Mouse (Mus musculus): ENCODE data around the gene Tmcc1.

Tmcc1 gene

GRCm38 (mm10) chr6:116014111-116014510, 179.2 kb downstream of the Tmcc1 start:
- no peak for DNase-seq (ENCODE audit: low read depth)

DNA sequence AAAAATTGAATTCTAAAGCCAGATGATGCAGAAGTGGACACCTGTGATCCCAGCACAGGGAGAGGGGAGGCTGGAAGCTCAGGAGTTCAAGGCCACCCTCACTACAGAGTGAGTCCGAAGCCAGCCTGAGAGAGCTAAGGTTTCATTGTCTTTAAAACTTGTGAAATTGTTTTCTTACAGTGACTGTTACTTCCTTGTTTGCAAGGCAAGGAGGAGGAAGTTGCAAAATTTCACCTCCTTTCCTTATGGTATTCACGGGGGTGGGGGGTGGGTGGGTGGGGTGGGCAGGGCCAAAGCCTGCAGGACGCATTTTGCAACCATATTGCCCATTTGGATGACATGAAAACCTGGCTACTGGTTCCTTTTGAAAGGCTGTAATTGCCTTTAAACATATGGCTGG, 179.6 kb downstream of the Tmcc1 start:
- DNase-seq (ENCODE audit: low read depth), result no peak

DNA sequence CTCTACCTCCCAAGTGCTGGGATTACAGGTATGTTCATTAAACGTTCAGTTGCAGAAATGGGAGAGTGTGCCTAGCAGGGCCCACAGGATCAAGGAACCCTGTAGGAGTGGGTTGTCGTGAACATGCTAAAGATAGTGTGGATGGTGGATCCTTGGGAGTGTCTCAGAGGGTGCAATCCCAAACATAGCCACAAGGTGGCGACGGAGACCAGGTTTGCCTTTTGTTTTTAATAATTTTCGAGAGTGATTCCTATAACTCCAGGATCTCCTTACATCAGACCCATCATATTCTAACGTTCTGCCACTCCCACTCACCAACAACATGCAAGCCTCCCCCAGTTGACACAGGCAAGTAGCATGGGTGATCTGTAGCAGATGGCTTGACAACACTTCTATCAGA, 182.7 kb downstream of the Tmcc1 start:
- peak; percentile 86 for DNase-seq (ENCODE audit: low read depth)

DNA sequence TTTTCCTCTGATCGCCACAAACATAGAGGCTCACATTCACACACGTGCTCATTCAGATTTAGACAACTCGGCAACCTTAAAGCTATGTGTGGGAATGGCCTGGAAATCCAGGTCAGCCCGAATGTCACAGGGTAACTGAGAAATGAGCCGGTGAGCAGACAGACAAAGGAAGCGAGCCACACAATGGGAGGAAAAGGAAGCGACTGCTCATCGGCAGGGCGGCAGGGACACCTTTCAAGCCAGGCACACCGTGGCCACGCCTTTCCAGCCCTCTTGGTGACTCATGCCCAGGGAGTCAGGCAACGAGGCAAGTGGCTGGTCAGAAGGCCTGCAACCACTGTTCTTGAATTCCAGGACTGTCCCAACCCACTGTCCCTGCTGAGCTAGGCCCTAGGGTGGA, 183.9 kb downstream of the Tmcc1 start:
- DNase-seq (ENCODE audit: low read depth), result no peak

GRCm38 (mm10) chr6:116007561-116008173, 185.6 kb downstream of the Tmcc1 start:
- peak; percentile 78 for DNase-seq (ENCODE audit: low read depth)

GRCm38 (mm10) chr6:116006731-116007130, 186.6 kb downstream of the Tmcc1 start:
- DNase-seq (ENCODE audit: low read depth), result no peak

- DNase-seq (ENCODE audit: low read depth), result no peak
Observed at GRCm38 (mm10) chr6:116005959-116006288, 187.4 kb downstream of the Tmcc1 start.

GRCm38 (mm10) chr6:116005275-116005958, 187.9 kb downstream of the Tmcc1 start:
- DNase-seq (ENCODE audit: low read depth), result no peak

GRCm38 (mm10) chr6:116004716-116005115, 188.6 kb downstream of the Tmcc1 start:
- DNase-seq (ENCODE audit: low read depth), result no peak

GRCm38 (mm10) chr6:116004069-116004468, 189.2 kb downstream of the Tmcc1 start:
- no peak for DNase-seq (ENCODE audit: low read depth)

- DNase-seq (ENCODE audit: low read depth), result peak; percentile 60
Observed at GRCm38 (mm10) chr6:116003516-116003915, 189.8 kb downstream of the Tmcc1 start.

GRCm38 (mm10) chr6:116002311-116003104, 190.8 kb downstream of the Tmcc1 start:
- no peak for DNase-seq (ENCODE audit: low read depth)

DNA sequence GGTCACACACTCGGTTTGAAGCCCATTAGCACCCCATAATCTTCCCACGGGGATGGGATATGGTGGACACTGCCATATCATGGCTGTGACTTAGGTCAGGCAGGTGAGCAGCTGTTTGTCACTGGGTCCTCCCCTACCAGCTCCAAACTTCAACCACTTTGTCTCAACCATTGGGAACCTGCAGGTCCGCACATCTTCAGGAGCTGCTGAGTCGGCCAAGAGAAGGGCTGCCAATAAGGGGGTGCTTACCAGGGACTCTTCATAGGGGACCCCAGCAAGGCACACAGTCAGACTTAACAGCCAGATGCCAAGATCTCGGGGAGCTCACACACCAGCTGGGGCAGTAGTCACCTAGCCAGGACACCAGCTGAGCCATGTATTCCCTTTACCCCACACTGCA, 192.4 kb downstream of the Tmcc1 start:
- DNase-seq (ENCODE audit: low read depth), result no peak

DNA sequence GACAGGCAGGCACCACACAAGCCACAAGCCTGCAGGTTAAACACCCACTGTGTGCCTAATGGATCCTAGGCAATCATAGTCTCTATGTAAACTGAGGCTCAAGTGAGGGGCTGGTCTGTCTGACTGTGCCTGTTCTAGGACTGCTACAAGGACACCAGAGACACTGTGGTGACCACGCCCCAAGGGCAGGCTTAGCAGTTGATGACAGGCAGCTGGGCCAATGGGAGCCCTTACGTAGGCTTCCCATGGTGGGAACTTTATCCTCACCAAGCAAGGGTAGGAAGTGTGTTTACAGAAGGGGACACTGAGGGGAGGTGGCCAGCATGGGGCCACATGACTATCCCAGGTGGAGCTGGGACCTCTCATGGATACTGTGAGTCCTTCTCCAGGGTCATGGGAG, 194.1 kb downstream of the Tmcc1 start:
- DNase-seq (ENCODE audit: low read depth), result no peak

DNA sequence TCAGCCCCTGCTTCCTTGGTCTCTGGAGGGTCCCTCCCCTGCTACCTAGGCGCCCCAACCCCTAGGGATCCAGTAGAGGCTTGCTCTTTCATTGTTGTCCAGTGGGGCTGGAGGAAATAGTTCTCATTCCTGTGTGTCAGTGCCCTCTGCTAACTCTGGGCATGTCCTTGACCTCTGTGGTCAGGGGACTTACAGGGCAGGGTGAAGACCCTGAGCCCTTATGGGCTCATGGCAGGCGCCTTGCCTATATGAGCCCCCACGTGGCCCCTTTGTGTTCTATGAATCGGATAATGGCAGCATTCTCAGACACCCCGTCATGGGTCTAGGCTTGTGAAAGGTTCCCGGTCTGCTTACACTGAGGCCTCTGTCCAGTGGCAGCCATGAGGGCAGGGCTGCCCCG, 194.5 kb downstream of the Tmcc1 start:
- DNase-seq (ENCODE audit: low read depth), result no peak

GRCm38 (mm10) chr6:115997726-115998311, 195.5 kb downstream of the Tmcc1 start:
- no peak for DNase-seq (ENCODE audit: low read depth)

DNA sequence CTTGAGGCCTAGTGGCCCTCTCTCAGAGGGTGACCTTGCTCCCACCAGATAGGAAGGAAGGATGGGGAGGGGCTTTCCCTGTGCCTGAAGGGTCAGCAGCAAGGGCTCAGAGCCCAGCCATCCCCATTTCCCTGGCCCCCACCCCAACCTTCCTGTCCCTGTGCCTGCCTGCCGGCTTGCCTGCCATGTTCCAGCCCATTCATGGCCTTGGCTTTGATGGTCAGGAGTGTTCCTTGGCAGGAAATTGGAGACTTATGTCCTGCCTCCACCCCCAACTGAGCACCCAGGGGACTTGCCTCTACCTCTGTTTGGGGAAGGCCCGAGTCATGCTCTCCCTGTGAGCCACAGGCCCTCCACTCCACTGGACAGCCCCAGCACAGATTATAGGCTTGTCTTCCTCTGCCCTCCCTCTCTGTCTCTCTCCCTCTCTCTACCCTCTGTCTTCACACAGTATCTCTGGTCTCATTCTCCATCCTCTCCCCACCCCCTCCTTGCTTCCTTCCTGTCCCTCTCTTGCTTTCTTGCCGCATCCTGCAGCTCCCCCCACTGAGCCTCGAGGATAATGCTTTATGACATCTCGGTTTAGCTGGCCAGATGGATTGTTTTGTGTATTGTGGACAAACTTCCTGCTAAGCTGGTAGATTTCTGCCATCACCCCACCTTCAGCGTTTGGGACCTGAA, 197.0 kb downstream of the Tmcc1 start:
- peak; percentile 84 for DNase-seq (ENCODE audit: low read depth)

- peak; percentile 54 for DNase-seq (ENCODE audit: low read depth)
Observed at GRCm38 (mm10) chr6:115995531-115995941, 197.8 kb downstream of the Tmcc1 start.

- peak; percentile 92 for DNase-seq (ENCODE audit: low read depth)
Observed at GRCm38 (mm10) chr6:115994877-115995520, 198.3 kb downstream of the Tmcc1 start, which contains the start of gene Plxnd1. Gene Plxnd1, minus strand, starts transcription at chr6:115995005.

- DNase-seq (ENCODE audit: low read depth), result no peak
Observed at GRCm38 (mm10) chr6:115994146-115994876, 199.0 kb downstream of the Tmcc1 start.
